Mouse (Mus musculus): ENCODE data around the gene Vmn1r16. TPM values are rescaled to one million over a fixed set of nuclear protein-coding genes. Genes with fewer than 3 reads are reported as not detected.
"Not testable (repeated sequence)": the region's sequence is repeated elsewhere in the genome, so short reads cannot be mapped to it uniquely, and the experiment has no call there.

The Vmn1r16 gene
- not detected in 2 replicates for polyA plus RNA-seq (2015; fragmentation: Nextera tagmentation; extraction: Ambion mirVana)

GRCm38 (mm10) chr6:57329394-57329793 lies at the start of gene Vmn1r16:
TSS of gene Vmn1r16 (minus strand) at chr6:57329494.
- H3K4me2 ChIP-seq (ENCODE audit: low read depth, low read length) = no peak within 1 kb of the TSS
- no peak for ATAC-seq
- no peak within 1 kb of the TSS for H3K27ac ChIP-seq (ENCODE audit: low read length)
- no peaks in the 10 kb centered on the region for H3K9me3 ChIP-seq (ENCODE audit: control insufficient read depth, low read length)
- no peak within 1 kb of the TSS for H3K4me3 ChIP-seq (ENCODE audit: low read length)
- H3K27me3 ChIP-seq (replicated peaks; ENCODE audit: control insufficient read depth, insufficient read depth, low read length) = no peaks in the 10 kb centered on the region
- 77% methylated on average over 3 of the region's 3 CpGs for WGBS
- no peaks in the 10 kb centered on the region for H3K4me1 ChIP-seq (ENCODE audit: control insufficient read depth, insufficient read depth, low read length)
- no peak within 1 kb of the TSS for H3K9ac ChIP-seq (ENCODE audit: low read depth, low read length)
- H3K36me3 ChIP-seq (ENCODE audit: control insufficient read depth, insufficient read depth, low read length) = no peaks in the 10 kb centered on the region

GRCm38 (mm10) chr6:57367496-57367895 lies 38.2 kb upstream of the Vmn1r16 start:
- WGBS = 83% methylated on average over 1 of the region's 1 CpGs
- no peak for ATAC-seq
- Histone ChIP-seq H3K4me1 (ENCODE audit: control insufficient read depth, insufficient read depth, low read length) (no peaks in the 10 kb centered on the region), H3K4me2 (ENCODE audit: low read depth, low read length) (no peak overlapping the region), H3K9me3 (ENCODE audit: control insufficient read depth, low read length) (no peaks in the 10 kb centered on the region), H3K27me3 (replicated peaks; ENCODE audit: control insufficient read depth, insufficient read depth, low read length) (no peaks in the 10 kb centered on the region), H3K4me3 (ENCODE audit: low read length) (no peak overlapping the region), H3K27ac (ENCODE audit: low read length) (no peak overlapping the region), H3K36me3 (ENCODE audit: control insufficient read depth, insufficient read depth, low read length) (no peaks in the 10 kb centered on the region), H3K9ac (ENCODE audit: low read depth, low read length) (no peak overlapping the region)

DNA sequence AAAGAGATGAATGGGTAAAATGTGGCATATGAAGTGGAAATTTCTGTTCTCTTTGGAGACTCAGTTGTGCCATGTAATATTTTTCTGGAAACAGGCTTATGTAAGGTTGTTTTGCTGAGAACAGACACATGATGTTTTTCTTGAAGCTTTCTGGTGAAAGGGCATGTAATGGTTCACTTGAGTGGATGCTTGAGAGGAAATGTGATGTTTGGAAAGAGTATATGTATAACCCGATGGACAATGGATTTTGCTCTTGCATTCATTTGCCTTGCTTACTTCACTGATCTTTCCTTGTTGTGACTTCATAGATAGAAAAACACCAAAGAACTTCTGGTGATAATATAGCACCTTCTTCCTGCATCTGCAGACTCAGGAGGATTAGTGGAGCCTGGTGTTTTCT lies 36.6 kb upstream of the Vmn1r16 start:
- H3K36me3 ChIP-seq (ENCODE audit: control insufficient read depth, insufficient read depth, low read length); H3K27me3 ChIP-seq (replicated peaks; ENCODE audit: control insufficient read depth, insufficient read depth, low read length); H3K4me1 ChIP-seq (ENCODE audit: control insufficient read depth, insufficient read depth, low read length); H3K9me3 ChIP-seq (ENCODE audit: control insufficient read depth, low read length); H3K4me2 ChIP-seq (ENCODE audit: low read depth, low read length); ATAC-seq; H3K4me3 ChIP-seq (ENCODE audit: low read length); H3K9ac ChIP-seq (ENCODE audit: low read depth, low read length); H3K27ac ChIP-seq (ENCODE audit: low read length): not testable (repeated sequence)
- WGBS = 94% methylated on average over 1 of the region's 1 CpGs

- Histone ChIP-seq H3K4me2 (ENCODE audit: low read depth, low read length) (no peak within 1 kb of the TSS), H3K9ac (ENCODE audit: low read depth, low read length) (no peak within 1 kb of the TSS), H3K27ac (ENCODE audit: low read length) (no peak within 1 kb of the TSS), H3K4me3 (ENCODE audit: low read length) (no peak within 1 kb of the TSS), H3K4me1 (ENCODE audit: control insufficient read depth, insufficient read depth, low read length) (no peaks in the 10 kb centered on the region), H3K27me3 (replicated peaks; ENCODE audit: control insufficient read depth, insufficient read depth, low read length) (no peaks in the 10 kb centered on the region), H3K36me3 (ENCODE audit: control insufficient read depth, insufficient read depth, low read length) (no peaks in the 10 kb centered on the region), H3K9me3 (ENCODE audit: control insufficient read depth, low read length) (no peaks in the 10 kb centered on the region)
- ATAC-seq = no peak
- 90% methylated on average over 1 of the region's 1 CpGs for WGBS
Measured at GRCm38 (mm10) chr6:57363627-57364026, 34.3 kb upstream of the Vmn1r16 start, which contains the start of gene Vmn1r17. TSS of gene Vmn1r17 (minus strand) at chr6:57363727.

- Histone ChIP-seq H3K27me3 (replicated peaks; ENCODE audit: control insufficient read depth, insufficient read depth, low read length) (no peaks in the 10 kb centered on the region), H3K27ac (ENCODE audit: low read length) (no peak overlapping the region), H3K9me3 (ENCODE audit: control insufficient read depth, low read length) (no peaks in the 10 kb centered on the region), H3K4me1 (ENCODE audit: control insufficient read depth, insufficient read depth, low read length) (no peaks in the 10 kb centered on the region), H3K4me2 (ENCODE audit: low read depth, low read length) (no peak overlapping the region), H3K9ac (ENCODE audit: low read depth, low read length) (no peak overlapping the region), H3K4me3 (ENCODE audit: low read length) (no peak overlapping the region), H3K36me3 (ENCODE audit: control insufficient read depth, insufficient read depth, low read length) (no peaks in the 10 kb centered on the region)
- WGBS = 72% methylated on average over 2 of the region's 2 CpGs
- ATAC-seq = no peak
Measured at GRCm38 (mm10) chr6:57356864-57357263, 27.6 kb upstream of the Vmn1r16 start.

- Histone ChIP-seq H3K27me3 (replicated peaks; ENCODE audit: control insufficient read depth, insufficient read depth, low read length) (no peaks in the 10 kb centered on the region), H3K9me3 (ENCODE audit: control insufficient read depth, low read length) (no peaks in the 10 kb centered on the region), H3K4me3 (ENCODE audit: low read length) (no peak overlapping the region), H3K9ac (ENCODE audit: low read depth, low read length) (no peak overlapping the region), H3K4me1 (ENCODE audit: control insufficient read depth, insufficient read depth, low read length) (no peaks in the 10 kb centered on the region), H3K4me2 (ENCODE audit: low read depth, low read length) (no peak overlapping the region), H3K36me3 (ENCODE audit: control insufficient read depth, insufficient read depth, low read length) (no peaks in the 10 kb centered on the region), H3K27ac (ENCODE audit: low read length) (no peak overlapping the region)
- peak; percentile 87 for ATAC-seq
Measured at GRCm38 (mm10) chr6:57326176-57326575, 3.1 kb downstream of the Vmn1r16 start.

DNA sequence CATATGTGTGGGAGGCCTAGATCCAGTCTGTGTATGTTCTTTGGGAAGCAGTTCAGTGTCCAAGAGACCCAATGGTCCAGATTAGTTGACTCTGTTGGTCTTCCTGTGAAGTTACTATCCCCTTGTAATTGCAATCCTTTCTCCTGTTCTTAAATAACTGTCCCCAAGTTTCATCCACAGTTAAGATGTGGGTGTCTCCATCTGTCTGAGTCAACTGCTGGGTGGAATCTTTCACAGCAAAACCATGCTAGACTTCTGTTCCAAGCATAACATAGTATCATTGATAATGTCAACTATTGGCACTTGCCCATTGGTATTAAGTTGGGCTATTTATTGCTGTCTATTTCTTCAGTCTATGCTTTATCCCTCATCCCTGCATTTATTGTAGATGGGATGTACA lies 50.3 kb downstream of the Vmn1r16 start:
- Histone ChIP-seq H3K4me1 (ENCODE audit: control insufficient read depth, insufficient read depth, low read length) (no peaks in the 10 kb centered on the region), H3K9ac (ENCODE audit: low read depth, low read length) (no peak overlapping the region), H3K4me2 (ENCODE audit: low read depth, low read length) (no peak overlapping the region), H3K27me3 (replicated peaks; ENCODE audit: control insufficient read depth, insufficient read depth, low read length) (no peaks in the 10 kb centered on the region), H3K4me3 (ENCODE audit: low read length) (no peak overlapping the region), H3K27ac (ENCODE audit: low read length) (no peak overlapping the region), H3K9me3 (ENCODE audit: control insufficient read depth, low read length) (no peaks in the 10 kb centered on the region), H3K36me3 (ENCODE audit: control insufficient read depth, insufficient read depth, low read length) (no peaks in the 10 kb centered on the region)
- no peak for ATAC-seq

DNA sequence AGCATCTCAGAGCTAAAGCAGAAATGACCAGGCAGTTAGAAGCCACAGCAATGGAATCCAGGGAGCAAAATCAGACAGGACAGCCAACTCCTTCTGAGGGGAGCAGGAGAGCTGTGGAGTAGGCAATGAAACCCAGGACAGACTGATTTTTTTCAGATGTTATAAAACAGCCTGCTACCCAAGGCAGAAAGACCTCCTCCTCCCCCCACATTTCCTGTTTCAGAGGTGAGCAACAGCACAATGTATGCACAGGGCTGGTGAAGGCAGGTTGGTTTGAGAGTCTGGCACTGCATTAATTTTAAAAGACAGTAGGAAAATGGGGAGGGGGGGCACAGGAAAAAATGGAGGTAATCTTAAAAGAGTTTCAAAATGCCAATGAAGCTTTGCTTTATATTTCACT lies 56.8 kb downstream of the Vmn1r16 start:
- no peaks in the 10 kb centered on the region for H3K27me3 ChIP-seq (replicated peaks; ENCODE audit: control insufficient read depth, insufficient read depth, low read length)
- H3K27ac ChIP-seq (ENCODE audit: low read length) = no peak overlapping the region
- ATAC-seq = no peak
- no peak overlapping the region for H3K4me2 ChIP-seq (ENCODE audit: low read depth, low read length)
- no peaks in the 10 kb centered on the region for H3K36me3 ChIP-seq (ENCODE audit: control insufficient read depth, insufficient read depth, low read length)
- H3K9me3 ChIP-seq (ENCODE audit: control insufficient read depth, low read length) = no peaks in the 10 kb centered on the region
- H3K4me1 ChIP-seq (ENCODE audit: control insufficient read depth, insufficient read depth, low read length) = no peaks in the 10 kb centered on the region
- no peak overlapping the region for H3K9ac ChIP-seq (ENCODE audit: low read depth, low read length)
- no peak overlapping the region for H3K4me3 ChIP-seq (ENCODE audit: low read length)

- Histone ChIP-seq H3K36me3 (ENCODE audit: control insufficient read depth, insufficient read depth, low read length) (no peaks in the 10 kb centered on the region), H3K4me3 (ENCODE audit: low read length) (no peak overlapping the region), H3K9ac (ENCODE audit: low read depth, low read length) (no peak overlapping the region), H3K27me3 (replicated peaks; ENCODE audit: control insufficient read depth, insufficient read depth, low read length) (no peaks in the 10 kb centered on the region), H3K27ac (ENCODE audit: low read length) (no peak overlapping the region), H3K4me1 (ENCODE audit: control insufficient read depth, insufficient read depth, low read length) (no peaks in the 10 kb centered on the region), H3K9me3 (ENCODE audit: control insufficient read depth, low read length) (no peaks in the 10 kb centered on the region), H3K4me2 (ENCODE audit: low read depth, low read length) (no peak overlapping the region)
- 66% methylated on average over 3 of the region's 3 CpGs for WGBS
- no peak for ATAC-seq
Measured at GRCm38 (mm10) chr6:57271881-57272280, 57.4 kb downstream of the Vmn1r16 start.
